Mouse (Mus musculus) lung, embryonic 14.5 days (tissue): ENCODE measurements around the gene Gm43720. TPM values are rescaled to one million over a fixed set of nuclear protein-coding genes. Genes with fewer than 3 reads are reported as not detected.
A peak's percentile ranks its signal among the peaks of the same experiment; 100 is the strongest.

ENCODE experiments used
- ATAC-seq: fragments of 200-750 bp; cut with Nextera tagmentation; 2 replicates; pipeline ENCODE4 v1.8.0; 2017; ENCODE audit warnings: mild to moderate bottlenecking, moderate TSS enrichment, moderate library complexity; ENCODE audit not compliant: insufficient read depth
- DNase-seq: peaks from one replicate; pipeline ENCODE4 v3.0.0-alpha.2; 2015
- H3K27ac ChIP-seq: fragments of 300-500 bp; sonication (generic); 2 replicates; pipeline ENCODE4 v1.5.1; 2014; ENCODE audit warnings: low read depth, mild to moderate bottlenecking, moderate library complexity
- H3K27me3 ChIP-seq: fragments of 300-500 bp; sonication (generic); 2 replicates; pipeline ENCODE4 v1.6.1; 2014; ENCODE audit warnings: low read length, control low read depth; ENCODE audit not compliant: insufficient read depth
- H3K36me3 ChIP-seq: fragments of 300-500 bp; sonication (generic); 2 replicates; pipeline ENCODE4 v1.6.1; 2014; ENCODE audit warnings: control low read depth; ENCODE audit not compliant: insufficient read depth
- H3K4me1 ChIP-seq: fragments of 300-500 bp; sonication (generic); 2 replicates; pipeline ENCODE4 v1.6.1; 2014; ENCODE audit warnings: antibody characterized with exemption, control low read depth; ENCODE audit not compliant: insufficient read depth
- H3K4me2 ChIP-seq: fragments of 300-500 bp; sonication (generic); 2 replicates; pipeline ENCODE4 v1.6.1; 2014; ENCODE audit warnings: mild to moderate bottlenecking
- H3K4me3 ChIP-seq: fragments of 300-500 bp; sonication (generic); 2 replicates; pipeline ENCODE4 v1.5.1; 2014; ENCODE audit warnings: low read depth, low read length
- H3K9ac ChIP-seq: fragments of 300-500 bp; sonication (generic); 2 replicates; pipeline ENCODE4 v1.6.1; 2014
- H3K9me3 ChIP-seq: fragments of 300-500 bp; sonication (generic); 2 replicates; pipeline ENCODE4 v1.6.1; 2016; ENCODE audit warnings: low read depth, low read length, control low read depth
- CTCF ChIP-seq: IDR thresholded peaks from 2 replicates; pipeline ENCODE4 v1.5.1; 2016; ENCODE audit warnings: antibody characterized with exemption, low read depth
- WGBS: fragments of 180-500 bp; shearing (Covaris S2); extraction: QIAGEN DNeasy Blood & Tissue Kit; methylation state at CpG from one replicate; pipeline ENCODE4 v1.1.7; 2014; 5-methylcytosine and 5-hydroxymethylcytosine counted together
- polyA plus RNA-seq: library from polyadenylated mRNA; unstranded; fragments of >200 nt; fragmentation: Nextera tagmentation; extraction: Ambion mirVana; gene quantifications from 2 replicates; pipeline ENCODE4 v1.2.1, GENCODE M21; 2014

Gene Gm43720
- polyA plus RNA-seq, 1 experiment from 2014 or later, result 0.12 TPM

DNA sequence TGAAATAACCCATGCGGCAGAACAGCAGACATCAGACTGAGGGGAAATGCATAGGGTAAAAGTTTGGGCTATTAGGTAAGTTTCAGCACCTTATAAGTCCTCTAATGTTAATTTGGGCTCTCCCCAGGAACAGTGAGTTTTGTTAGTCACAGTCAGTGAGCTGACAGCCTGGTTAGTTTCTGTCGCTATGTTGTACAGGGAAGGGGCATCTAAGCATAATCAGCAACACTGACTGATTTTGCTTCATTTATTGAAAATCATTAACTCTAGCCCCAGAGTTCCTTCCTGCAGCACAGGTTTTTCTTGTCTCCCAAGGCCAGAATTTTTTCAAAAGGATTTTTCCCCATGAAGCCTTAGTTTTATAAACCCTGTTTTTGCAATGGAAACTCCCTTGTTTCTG is 46.0 kb downstream of the Gm43720 start:
- no peaks in the 10 kb centered on the region for H3K36me3 ChIP-seq
- no peak for TF ChIP-seq CTCF
- no peak for ATAC-seq
- H3K27ac ChIP-seq, result no peak overlapping the region
- H3K9ac ChIP-seq, result no peak overlapping the region
- no peak for DNase-seq
- H3K4me1 ChIP-seq, result no peaks in the 10 kb centered on the region
- H3K27me3 ChIP-seq, result no peaks in the 10 kb centered on the region
- H3K4me3 ChIP-seq, result no peak overlapping the region
- H3K4me2 ChIP-seq, result no peak overlapping the region
- H3K9me3 ChIP-seq, result no peaks in the 10 kb centered on the region
- 77% methylated on average over 2 of the region's 2 CpGs for WGBS

DNA sequence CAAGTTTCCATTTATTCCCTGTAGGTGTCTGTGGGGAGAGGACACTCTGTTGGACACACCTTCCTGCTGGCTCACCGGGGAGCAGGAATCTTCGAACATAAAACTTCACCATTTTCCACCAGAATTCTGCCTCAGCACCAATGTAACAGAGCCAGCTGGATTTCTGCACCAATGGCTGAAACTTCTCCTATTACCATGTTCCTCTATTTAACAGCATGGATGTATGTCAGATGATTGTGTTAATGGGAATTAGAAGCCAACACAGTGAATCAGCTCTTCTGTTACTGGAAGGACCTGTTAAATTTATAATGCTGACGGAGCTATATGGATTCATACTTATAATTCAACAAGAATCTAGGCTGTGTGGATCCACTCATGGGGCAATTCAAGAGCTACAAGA is 50.2 kb downstream of the Gm43720 start:
- WGBS, result 90% methylated on average over 3 of the region's 3 CpGs
- ATAC-seq (no peak), DNase-seq (no peak)
- Histone ChIP-seq H3K27ac (no peak overlapping the region), H3K9ac (no peak overlapping the region), H3K4me2 (no peak overlapping the region), H3K4me1 (no peaks in the 10 kb centered on the region), H3K4me3 (no peak overlapping the region), H3K36me3 (no peaks in the 10 kb centered on the region), H3K9me3 (no peaks in the 10 kb centered on the region), H3K27me3 (no peaks in the 10 kb centered on the region)
- TF ChIP-seq CTCF, result no peak

DNA sequence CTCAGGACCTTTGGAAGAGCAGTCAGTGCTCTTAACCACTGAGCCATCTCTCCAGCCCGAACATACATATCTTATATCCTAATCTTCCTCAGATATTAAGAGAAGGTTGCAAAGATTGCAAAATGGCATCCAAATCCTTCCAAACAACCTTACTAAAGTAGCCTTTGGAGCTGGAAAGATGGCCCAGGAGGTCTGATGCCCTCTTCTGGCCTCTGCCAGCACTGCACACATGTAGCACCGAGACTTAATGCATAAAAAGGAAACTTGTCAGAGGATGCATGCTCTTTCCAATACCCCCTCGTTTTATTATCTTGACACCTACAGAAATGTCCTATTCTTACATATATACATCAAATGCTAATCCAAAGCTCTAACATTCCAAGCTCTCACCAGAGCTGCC is 51.7 kb downstream of the Gm43720 start:
- WGBS, result 46% methylated on average over 3 of the region's 3 CpGs
- peak; percentile 22 for DNase-seq

DNA sequence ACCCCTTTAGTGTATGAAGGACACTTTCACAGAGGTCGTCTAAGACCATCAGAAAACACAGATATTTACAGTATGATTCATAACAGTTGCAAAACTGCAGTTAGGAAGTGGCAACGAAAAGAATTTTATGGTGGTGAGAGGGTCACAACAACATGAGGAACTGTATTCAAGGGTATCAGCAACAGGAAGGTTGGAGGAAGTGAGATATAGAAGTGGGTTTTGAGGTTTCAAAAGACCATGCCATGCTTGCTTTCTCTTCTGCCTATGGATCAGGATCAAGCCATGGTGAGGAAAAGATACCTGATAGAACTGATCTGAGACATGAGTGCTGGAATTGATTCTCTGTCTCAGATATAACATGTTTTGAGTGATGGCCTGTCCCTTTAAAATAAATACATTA is 52.4 kb downstream of the Gm43720 start:
- ATAC-seq (no peak), DNase-seq (peak; percentile 3)
- TF ChIP-seq CTCF, result no peak
- 58% methylated on average over 2 of the region's 2 CpGs for WGBS
- H3K9me3 ChIP-seq, result no peaks in the 10 kb centered on the region
- H3K4me2 ChIP-seq, result no peak overlapping the region
- no peak overlapping the region for H3K27ac ChIP-seq
- H3K27me3 ChIP-seq, result no peaks in the 10 kb centered on the region
- H3K4me3 ChIP-seq, result no peak overlapping the region
- H3K9ac ChIP-seq, result no peak overlapping the region
- H3K36me3 ChIP-seq, result no peaks in the 10 kb centered on the region
- H3K4me1 ChIP-seq, result no peaks in the 10 kb centered on the region

More for the DNA sequence above, 51.7 kb downstream of the Gm43720 start:
- Histone ChIP-seq H3K27ac (no peak overlapping the region), H3K27me3 (no peaks in the 10 kb centered on the region), H3K4me2 (no peak overlapping the region), H3K4me3 (no peak overlapping the region), H3K36me3 (no peaks in the 10 kb centered on the region), H3K9me3 (no peaks in the 10 kb centered on the region), H3K9ac (no peak overlapping the region), H3K4me1 (no peaks in the 10 kb centered on the region)
- TF ChIP-seq CTCF, result peak; percentile 45
- ATAC-seq, result no peak

DNA sequence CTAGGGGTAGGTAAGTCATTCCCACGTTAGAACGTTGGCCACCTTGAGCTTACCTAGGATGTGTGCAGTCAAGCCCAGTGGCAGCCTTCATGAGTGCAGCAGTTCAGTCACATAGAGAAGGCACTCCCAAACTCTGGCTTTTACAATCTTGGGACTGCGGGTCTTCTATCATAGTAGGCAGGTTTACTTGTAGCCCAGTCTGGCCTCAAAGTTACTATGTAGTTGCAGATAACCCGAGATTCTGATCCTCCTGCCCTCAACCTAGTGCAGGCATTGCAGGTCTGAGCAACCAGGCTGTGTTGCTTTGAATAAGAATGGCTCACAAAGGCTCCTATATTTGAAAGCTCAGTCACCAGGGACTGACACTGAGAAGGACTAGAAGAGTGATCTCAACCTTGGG is 53.3 kb downstream of the Gm43720 start:
- H3K27ac ChIP-seq, result no peak overlapping the region
- H3K4me3 ChIP-seq, result no peak overlapping the region
- WGBS, result 74% methylated on average over 4 of the region's 4 CpGs
- H3K36me3 ChIP-seq, result no peaks in the 10 kb centered on the region
- no peak for TF ChIP-seq CTCF
- H3K4me1 ChIP-seq, result no peaks in the 10 kb centered on the region
- H3K27me3 ChIP-seq, result no peaks in the 10 kb centered on the region
- no peak overlapping the region for H3K9ac ChIP-seq
- no peaks in the 10 kb centered on the region for H3K9me3 ChIP-seq
- no peak for DNase-seq
- no peak overlapping the region for H3K4me2 ChIP-seq
- ATAC-seq, result no peak

- no peak within 1 kb of the TSS for H3K4me3 ChIP-seq
- no peak for DNase-seq
- no peaks in the 10 kb centered on the region for H3K4me1 ChIP-seq
- H3K4me2 ChIP-seq, result no peak within 1 kb of the TSS
- no peaks in the 10 kb centered on the region for H3K36me3 ChIP-seq
- H3K9me3 ChIP-seq, result no peaks in the 10 kb centered on the region
- H3K27me3 ChIP-seq, result no peaks in the 10 kb centered on the region
- TF ChIP-seq CTCF, result no peak
- WGBS, result 51% methylated on average over 2 of the region's 2 CpGs
- no peak within 1 kb of the TSS for H3K9ac ChIP-seq
- no peak for ATAC-seq
- no peak within 1 kb of the TSS for H3K27ac ChIP-seq
Observed at GRCm38 (mm10) chr5:138225700-138226099, 54.1 kb downstream of the Gm43720 start, which contains the start of gene Nxpe5. TSS of gene Nxpe5 (plus strand) at chr5:138225898.

- TF ChIP-seq CTCF, result no peak
- ATAC-seq (no peak), DNase-seq (no peak)
- no peak overlapping the region for H3K27ac ChIP-seq
- no peaks in the 10 kb centered on the region for H3K27me3 ChIP-seq
- H3K4me2 ChIP-seq, result no peak overlapping the region
- no peaks in the 10 kb centered on the region for H3K36me3 ChIP-seq
- no peaks in the 10 kb centered on the region for H3K9me3 ChIP-seq
- H3K9ac ChIP-seq, result no peak overlapping the region
- 52% methylated on average over 3 of the region's 3 CpGs for WGBS
- H3K4me3 ChIP-seq, result no peak overlapping the region
- H3K4me1 ChIP-seq, result no peaks in the 10 kb centered on the region
Observed at GRCm38 (mm10) chr5:138223287-138223686, 56.5 kb downstream of the Gm43720 start.

DNA sequence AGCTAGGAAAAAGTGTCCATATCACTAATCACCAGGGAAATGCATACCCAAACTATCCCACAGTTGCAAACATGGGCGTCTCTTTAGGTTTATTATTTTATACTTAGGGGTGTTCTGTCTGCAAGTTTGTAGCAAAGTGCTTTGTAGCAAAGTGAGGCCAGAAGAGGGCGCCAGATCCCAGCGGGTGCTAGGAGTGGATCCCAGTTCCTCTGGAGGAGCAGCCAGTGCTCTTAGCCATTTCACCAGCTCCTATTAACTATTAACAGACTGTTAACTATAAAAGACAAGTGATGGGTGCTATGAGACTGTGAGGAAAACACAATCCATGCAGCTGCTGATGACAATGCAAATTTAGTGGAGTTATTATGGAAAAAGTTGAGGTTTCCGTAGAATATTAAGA is 57.6 kb downstream of the Gm43720 start:
- no peaks in the 10 kb centered on the region for H3K36me3 ChIP-seq
- no peak overlapping the region for H3K4me3 ChIP-seq
- 25% methylated on average over 4 of the region's 4 CpGs for WGBS
- H3K27ac ChIP-seq, result no peak overlapping the region
- no peaks in the 10 kb centered on the region for H3K4me1 ChIP-seq
- no peaks in the 10 kb centered on the region for H3K27me3 ChIP-seq
- TF ChIP-seq CTCF, result peak; percentile 79
- H3K4me2 ChIP-seq, result no peak overlapping the region
- no peak for ATAC-seq
- H3K9me3 ChIP-seq, result no peaks in the 10 kb centered on the region
- H3K9ac ChIP-seq, result no peak overlapping the region
- peak; percentile 90 for DNase-seq
